Mouse (Mus musculus) layer of hippocampus, adult 11-12 months (tissue): ENCODE measurements at regions not wholly inside any gene's neighbourhood (a gene's known extent, or its start where the extent isn't known, plus 50 kb on each side); places are given as distances from the start of the nearest gene placed in this dataset.

Experiments
- DNase-seq: peaks from one replicate; pipeline ENCODE4 v3.0.0; 2022; ENCODE audit warnings: low spot score

DNA sequence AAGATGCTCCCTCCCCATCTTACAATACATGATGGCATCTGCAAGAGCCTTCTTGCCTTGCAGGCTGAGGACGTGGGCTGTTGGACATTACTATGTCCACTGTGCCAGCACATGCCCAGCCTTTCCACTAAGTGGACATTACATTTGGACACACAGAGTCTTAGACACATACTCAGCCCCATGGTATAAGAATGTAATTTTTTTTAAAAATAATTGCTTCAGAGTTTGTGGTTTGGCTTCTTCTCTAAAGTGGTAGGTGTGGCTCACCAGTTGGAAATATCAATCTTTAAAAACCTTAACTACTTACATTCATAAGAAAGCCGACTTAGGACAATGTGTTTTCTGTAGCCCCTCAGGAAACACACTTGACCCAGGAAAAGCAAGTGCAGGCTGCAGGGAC is 299.7 kb upstream of the Thbs1 start:
- no peak for DNase-seq

DNA sequence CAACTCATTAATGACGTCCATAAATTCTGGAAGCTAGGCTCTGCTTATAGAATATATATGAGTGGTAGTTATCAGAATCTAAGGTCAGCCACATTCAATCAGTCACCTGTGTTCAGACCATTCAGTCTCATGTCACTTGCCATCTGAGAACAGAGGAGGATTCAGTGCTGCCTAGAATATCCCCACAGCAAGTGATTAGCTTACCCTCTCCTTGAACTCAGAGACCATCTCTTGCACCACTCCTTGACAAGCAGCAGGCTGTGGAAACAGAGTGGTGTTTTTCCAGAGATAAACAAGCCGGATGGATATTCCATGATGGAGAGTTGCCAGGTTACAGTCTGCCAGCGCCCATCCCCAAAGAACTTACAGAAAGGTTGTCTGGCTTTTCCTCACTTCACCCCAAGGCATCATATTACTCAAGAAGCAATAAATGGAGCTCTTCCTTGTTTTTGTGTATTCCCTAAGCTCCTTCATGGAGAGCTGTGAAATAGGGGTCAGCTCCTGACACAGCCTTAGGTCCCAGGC is 291.9 kb upstream of the Thbs1 start:
- DNase-seq, result no peak

DNA sequence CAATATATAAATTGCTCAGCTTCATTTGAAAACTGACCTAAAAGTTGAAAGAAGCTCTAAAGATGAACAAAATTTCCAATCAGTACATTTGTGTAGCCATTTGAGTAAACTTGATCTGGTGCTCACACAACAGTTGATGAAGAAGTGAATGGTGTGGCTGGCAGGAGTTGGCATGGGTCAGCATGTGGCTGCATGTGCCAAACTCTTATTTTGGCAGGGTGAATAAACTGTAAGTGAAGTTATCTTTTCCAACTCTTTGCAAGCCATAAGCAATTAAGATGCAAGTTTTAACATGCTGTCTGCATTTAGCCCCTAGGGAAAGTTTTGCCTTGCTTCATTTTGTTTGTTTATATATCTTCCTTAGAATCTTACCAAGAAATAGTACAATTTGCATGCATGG is 291.0 kb upstream of the Thbs1 start:
- no peak for DNase-seq

DNA sequence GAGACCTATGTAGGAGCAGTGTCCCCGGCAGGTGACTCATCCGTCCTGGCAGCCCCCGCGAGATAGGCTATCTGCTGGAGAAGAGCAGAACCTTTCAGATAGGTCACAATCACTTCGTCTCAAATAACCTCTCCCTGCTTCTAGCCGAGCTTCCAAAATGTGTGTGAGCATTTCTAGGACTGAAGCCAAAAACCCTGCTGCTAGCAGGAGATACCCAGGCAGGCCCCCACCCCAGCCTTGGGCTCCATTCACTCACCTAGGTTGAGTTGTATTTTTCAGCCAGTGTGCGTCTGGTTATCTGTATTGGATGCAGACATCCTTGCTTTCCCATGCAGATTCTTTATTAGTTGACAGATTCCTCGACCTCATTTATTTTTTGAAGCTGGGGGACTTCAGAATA is 286.6 kb upstream of the Thbs1 start:
- DNase-seq, result no peak

DNA sequence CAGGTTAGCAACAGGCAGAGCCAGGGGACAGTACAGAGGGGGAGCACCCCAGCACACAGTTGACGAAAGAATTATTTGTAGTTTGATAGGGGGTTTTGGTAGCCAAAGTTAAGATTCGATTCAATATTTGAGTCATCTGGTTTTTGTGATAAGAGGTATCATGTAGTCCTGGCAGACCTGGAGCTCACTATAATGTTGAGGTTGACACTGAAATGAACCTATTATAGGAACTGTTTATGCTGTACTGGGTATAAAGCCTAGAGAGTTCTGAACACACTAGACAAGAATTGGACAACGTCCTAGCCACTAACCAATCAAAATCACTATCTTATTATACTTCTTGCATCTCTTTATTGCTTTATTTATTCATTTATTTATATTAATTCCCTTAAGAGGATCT is 284.4 kb upstream of the Thbs1 start:
- DNase-seq, result no peak

DNA sequence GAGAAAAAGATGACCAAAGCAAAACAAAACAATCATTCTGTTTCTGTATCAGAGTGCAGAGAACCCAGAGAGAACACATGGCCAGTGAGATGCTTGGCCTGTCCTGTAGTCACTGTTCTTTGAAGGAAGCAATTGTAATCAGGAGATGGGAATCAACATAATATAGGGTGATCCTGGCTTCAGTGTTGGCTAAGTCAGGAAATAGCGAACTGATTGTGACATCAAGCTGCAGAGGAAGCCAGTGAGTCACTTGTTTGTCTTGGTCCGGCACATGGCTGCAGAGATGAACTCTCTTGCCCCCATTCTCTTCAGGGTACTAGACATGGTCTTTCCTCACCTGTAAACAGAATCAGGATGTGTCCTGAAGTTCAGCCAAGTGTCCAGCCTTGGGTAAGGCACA is 273.3 kb upstream of the Thbs1 start:
- no peak for DNase-seq

DNA sequence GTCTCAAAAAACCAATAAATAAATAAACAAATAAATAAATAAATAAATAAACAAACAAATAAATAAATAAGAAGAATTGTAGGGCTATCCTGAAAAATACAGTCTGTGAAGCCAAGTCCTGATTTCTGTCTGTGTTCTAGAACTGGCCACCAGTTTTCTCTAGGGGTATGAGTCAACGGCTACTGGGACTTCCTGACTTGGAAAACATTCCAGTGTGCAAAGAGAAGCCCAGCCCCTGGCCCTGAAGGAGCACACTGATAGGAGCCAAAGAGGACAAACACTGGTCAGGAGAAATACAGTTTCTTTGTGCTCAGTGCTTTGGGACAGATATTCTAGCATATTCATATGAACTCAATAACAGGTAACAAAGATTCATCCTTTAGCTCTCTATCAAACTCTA is 271.3 kb upstream of the Thbs1 start:
- no peak for DNase-seq

DNA sequence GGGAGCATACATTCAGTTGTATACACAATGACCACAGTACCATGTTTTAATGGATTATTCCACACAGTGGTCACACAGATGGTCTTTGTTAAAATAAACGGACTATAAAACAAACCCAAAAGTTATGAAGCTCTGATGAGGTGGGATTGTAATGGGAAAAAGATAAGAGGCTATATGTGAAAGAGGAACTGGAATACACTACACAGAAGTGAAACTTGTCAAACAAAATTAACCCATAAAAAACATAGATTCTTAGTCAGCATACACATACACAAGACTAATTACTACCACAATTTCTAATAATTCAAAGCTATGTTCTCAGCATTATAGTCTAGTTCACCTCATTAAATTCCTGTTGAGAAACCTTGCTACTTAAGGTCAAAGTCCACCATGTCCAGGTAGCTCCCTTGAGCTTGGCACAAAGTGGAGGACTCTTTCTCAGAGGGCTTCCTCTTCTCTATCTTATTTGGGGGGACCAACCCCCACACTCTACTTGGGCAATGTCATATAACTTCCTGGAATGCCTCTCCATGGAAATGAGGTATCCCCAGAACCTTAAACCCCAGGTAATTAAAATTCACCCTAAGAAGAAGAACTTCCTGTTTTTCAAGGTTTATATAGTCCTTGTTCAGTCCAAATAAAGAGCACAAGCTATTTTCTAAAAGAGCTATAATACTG is 269.2 kb upstream of the Thbs1 start:
- DNase-seq, result no peak

DNA sequence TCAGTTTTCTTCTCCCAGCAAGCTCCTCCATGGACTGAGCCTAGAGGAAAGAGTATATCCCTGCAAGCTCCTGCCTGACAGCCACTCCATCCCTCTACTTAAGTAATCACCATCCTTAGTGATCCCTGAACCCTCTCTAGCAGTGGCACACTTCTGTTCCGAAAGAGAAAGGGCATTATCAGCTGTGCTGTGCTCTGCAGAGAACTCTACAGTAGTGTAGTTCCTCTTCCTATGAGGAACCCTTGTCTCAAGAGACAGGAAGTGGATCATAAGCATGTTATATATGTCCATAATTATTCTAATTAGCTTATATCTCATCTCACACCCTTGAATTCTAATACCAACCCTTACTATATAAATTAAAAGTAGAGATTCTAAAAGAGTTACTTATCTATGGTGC is 259.2 kb upstream of the Thbs1 start:
- DNase-seq, result no peak

DNA sequence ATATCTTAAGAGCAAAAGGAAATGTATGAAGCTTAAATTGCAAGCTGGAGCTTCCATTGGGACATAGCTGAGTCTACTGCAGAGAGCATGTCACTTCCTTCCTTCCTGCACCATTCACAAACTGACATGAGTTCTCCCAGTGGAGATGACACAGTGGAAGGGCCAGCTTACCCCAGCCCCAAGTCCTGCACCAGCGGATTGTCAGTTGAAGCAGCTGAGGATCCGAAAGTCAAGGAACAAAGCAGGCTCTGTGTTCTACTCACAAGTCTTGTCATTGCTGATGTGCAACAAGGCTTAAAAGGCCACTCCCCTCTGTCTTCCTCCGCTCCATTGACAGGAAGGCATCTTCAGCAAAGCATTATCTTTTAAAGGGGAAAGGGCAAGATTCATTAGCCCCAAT is 249.4 kb upstream of the Thbs1 start:
- no peak for DNase-seq

DNA sequence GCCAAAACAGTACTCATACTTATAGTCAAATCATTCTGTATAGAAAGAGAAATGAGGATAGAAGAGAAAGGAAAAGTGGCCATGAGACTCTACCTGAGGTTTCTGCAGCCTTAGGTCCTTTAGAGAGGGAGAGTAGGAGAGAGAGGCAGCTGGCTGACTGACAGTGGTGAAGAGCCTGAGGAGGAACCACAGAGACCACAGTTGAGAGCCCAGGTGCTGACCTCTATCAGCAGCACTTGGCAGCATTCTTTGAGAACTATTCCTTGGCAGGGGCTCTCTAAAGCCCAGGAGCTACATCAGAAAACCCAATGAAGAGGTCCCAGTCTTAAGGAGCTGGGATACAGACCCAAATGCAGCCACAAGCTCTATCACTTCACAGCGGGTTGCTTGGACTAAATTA is 246.6 kb upstream of the Thbs1 start:
- DNase-seq, result no peak

DNA sequence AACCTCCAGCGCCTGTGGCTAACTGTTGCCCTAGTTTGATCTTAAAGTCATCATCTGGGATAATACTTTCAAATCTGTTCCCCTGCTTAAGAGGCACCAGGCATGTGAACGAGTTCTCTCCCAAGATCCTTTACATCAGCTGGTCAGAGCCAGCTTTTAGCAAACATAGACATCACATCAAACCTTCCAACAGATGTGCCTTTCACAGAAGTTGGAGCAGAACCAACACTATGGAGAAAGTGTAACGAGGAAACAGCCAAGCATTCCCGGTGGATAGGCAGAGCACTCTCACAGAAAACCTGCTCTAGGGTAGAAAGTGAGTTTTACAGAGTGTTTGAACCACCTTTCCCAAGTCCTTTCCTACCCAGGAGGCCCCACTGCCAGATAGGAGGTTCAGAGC is 244.7 kb upstream of the Thbs1 start:
- no peak for DNase-seq

DNA sequence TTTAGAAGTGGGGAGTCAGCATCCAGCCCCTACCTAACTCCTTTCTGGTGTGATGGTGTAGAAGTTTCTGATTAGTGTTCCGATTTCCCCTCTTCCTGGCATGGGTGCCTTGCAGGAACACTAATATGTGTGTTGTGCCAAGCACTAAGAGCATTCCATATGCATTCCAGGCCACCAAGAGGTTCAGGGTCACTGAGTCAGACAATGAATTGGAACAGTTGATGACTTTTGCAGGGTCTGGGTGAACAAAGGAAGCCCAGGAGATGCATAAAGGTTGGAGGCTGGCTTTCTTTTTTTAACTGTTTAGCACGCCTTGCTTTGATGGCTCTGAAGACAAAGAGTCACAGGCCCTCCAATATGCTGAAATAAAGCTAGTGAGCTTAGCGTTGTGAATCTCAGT is 244.3 kb upstream of the Thbs1 start:
- no peak for DNase-seq

DNA sequence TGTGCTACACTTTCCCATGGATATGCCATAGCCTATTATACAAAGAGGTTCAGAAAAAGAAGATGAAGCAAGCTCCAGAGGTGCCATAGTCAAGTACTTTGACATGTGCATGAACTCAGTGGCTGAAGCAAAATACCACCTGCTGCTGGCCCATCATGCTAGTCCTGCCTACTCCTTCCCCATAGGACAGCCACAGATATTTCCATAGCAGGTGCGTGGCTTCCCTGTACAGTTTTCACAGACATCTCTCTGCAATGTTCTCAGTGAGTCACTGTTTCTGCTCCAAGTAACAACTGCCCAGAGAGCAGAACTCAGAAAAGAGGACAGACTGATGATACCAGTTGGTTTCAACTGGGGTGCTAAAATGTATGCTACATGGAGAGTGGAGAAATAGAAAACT is 242.8 kb upstream of the Thbs1 start:
- DNase-seq, result no peak

DNA sequence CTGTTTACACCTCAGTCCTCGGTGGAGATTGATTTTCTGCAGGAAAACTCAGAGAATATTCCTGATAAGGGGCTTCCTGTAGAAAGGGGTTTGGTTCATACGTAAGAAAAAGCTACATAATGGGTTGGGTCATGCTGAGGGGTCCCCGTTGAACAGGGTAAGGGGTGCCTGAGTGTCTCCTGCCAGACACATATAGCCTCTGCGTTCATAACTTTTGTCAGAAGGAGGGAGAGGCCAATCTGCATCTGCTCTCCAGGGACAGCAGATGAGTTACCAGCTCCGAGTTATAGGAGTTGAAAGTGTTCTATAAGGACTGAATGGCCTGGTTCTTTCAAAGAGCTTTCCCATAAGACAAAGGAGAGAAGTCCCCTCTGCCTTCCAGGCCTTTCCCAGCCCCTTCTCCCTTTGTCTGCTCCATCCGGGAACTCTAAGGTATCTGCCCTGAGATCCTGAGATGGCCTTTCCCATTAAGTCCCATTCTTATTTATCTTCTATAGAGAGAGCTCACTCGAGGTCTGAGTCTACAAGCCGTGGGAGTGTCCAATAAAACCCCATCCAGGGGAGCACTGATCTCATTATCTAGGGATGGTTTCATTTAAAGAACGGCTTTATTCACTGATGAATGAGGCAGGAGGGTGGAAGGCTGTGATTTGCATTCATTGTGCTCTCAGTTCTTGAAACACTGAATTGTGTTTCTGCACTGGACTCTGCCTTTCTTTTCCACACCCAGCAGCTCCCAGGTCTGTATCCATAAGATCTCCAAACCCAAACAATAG is 240.0 kb upstream of the Thbs1 start:
- no peak for DNase-seq

DNA sequence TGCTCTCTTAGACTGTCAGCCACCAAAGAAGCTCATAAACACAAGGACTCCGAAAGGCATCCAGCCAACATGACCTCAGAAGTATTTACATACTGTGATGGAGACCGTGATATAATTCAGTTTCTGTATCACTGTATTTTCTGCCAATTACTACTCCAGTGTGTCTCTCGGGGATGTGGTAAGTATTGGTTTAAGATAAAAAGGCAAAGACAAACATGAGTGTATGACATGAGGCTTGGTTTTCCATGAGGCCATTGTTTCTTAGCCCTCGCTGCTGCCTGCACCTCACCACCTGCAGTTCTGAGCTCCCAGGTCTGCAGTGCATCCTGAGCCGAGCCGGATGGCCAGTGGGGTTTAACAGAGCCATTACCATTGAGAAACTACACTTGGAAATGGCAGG is 233.9 kb upstream of the Thbs1 start:
- no peak for DNase-seq

DNA sequence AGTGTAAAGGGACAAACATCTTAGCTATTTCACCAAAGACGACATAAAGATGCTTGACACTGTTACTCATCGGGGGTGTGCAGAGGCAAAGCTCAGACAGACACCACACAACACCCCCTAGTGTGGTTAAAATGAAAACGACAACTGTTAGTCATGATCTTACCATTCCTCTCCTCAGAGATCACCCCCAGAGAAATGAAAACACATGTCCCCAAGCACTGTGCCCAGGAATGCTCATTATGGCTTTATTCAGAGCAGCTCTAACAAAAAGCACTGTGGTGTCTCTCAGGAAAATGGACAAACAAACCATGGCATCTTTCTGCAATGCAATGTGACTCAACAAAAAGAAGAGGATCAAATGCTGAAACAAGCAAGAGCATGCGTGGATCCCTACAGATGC is 229.5 kb upstream of the Thbs1 start:
- no peak for DNase-seq

DNA sequence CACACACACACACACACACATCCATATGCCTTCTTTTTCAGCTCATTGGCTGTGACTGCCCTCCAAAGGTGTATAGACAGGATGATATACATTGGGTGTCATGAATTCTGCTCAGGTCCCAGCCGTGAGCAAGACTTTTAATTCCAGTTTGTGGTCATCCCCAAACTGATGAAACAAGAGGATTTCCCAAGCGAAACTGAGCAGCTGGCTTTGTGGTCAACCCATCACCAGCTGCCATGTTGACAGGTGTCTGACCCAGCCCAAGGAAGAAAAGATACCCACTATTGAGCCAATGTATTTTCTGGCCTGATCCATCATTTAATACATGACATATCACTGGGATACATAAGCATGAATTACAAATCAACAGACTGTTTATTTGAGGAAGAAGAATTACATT is 228.8 kb upstream of the Thbs1 start:
- no peak for DNase-seq

DNA sequence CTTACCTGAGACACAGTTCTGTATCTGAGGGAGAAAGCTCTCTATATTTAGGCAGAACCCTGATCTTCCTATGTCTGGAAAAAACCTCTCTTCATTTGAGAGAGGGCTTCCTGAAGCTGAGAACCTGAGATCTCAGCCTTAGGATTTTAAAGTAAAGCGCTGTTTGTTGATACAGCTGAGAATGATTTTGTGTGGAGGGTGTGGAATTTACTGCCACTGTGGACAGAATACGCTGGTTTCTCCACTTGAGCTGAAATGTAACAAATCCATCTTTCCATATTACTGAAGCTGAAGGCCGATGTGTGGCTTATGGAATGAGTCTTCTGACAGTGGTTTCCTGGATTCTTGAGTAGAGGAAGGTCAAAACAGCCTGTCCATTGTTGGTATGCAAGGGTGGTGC is 225.2 kb upstream of the Thbs1 start:
- no peak for DNase-seq

DNA sequence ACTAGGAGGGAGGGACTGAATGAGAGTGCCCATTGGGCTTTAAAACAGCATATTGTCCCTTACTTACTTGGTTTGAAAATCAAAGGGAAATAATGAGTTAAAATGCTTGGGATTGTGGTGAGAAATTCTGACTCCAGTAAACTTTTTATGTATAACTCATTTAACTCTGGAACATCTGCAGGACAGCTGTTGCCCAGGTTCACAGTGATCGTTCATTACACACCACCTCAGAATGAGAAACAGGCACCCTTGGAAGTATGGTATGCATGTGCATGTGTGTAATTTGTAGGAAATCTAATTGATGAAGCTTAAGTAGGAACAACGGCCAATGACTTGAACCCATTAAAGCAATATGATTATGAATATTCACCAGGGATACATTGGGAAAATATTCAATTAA is 210.4 kb upstream of the Thbs1 start:
- no peak for DNase-seq

DNA sequence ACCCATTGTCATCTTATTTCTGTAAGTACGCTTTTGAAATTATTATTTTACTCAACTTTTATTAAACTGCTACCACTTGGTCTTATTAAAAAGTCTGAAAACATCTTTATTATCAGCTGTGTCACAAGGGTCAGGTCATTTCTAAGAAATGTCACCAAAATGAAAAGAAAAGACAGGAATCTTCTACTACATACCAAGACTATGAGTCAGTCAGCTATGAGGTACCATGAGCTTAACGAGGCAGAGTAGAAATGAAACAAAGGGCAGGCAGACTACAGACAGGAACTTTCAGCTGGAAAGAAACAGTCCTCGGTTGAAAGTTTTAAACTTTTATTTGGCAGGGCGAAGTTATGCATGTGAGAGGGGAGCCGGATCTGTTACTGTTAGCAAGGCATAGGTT is 208.8 kb upstream of the Thbs1 start:
- DNase-seq, result no peak

DNA sequence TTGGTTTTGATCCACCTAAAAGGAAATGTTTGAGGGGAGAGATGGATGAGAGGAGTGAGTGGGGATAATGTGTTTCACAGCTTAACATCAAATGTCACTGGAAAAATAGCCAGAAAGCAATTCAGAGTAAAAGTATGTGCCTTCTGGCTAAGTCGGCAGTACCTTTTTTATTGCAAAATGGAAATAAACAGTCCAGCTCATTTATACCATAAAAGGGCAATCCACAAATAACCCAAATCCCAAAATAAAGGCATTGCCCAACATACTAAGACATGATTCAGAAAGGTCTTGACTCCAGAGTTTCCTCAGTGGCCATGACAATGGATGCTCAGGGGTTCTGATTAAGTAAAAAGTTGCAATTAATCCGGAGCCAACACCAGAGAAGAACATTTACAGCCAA is 208.0 kb upstream of the Thbs1 start:
- DNase-seq, result no peak

DNA sequence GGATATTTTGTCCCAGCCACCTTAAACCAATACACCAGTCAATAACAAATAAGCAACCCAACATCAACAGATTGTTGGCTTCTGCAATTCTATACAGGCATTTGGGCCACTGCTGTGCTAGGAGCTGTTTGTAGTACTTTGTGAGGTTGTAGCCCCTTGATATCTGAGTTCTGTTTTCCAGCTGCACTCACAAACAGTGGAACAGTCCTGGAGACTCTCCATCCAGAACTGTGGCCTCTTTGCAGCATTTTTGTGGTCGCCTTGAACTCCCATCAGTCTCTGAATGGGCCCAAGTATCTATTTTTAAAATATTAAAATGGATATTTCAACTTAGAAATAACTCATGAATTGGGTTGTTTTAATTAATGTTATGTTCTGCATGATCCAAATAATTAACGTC is 205.2 kb upstream of the Thbs1 start:
- DNase-seq, result no peak

DNA sequence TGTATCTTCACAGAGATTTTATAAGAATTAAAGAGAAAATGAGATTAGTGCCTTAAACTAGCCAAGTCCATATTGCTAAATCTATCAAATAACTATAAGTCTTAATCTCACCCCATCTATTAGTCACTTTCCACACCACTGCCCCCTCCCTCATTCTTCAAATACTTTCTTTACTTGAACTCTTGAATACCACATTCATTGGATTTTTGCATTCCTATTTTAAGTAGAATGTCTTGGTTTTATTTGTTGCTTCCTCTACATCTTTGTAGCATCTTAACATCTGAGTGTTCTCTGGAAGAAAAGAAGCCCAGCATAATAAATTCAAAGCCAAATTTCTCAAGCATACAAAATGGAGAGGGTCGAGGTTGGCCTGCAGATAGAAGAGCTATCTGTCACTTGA is 200.9 kb upstream of the Thbs1 start:
- no peak for DNase-seq
